Mouse (Mus musculus) cerebellum, adult 18-20 months (tissue): ENCODE measurements at regions not wholly inside any gene's neighbourhood (a gene's known extent, or its start where the extent isn't known, plus 50 kb on each side); places are given as distances from the start of the nearest gene placed in this dataset.
A peak's percentile ranks its signal among the peaks of the same experiment; 100 is the strongest.

Experiments
- DNase-seq, 2 experiments: peaks; one replicate each; pipeline ENCODE4 v3.0.0; 2021

DNA sequence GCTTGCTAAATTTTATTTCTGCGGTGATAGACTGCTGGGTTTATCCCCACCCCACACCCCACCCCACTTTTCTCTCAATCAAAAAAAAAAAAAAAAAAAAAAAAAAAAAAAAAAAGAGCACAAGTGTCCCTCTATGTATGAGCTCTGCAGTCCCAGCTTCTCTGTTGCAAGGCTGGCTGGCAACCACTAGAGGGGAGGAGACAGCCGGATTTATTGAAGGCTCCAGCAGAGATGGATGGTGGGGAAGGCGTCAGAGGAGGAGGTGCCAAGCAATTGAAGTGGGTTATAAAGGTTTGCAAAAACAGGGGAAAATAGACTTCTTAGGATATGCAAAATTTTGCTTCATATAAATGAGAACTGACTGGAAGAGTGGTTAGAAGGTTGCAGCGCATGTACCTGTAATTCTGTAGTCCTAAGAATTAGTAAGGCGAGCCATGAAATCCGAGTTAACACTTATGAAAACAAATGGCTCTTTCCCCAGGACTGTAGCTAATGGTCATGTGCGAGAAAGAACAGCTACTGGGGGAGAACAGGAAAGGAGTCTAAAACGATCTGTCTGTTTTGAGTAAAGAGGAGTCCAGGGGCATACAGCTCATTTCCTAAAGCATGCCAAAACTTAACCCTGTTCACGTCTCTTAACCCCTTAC lies 885.1 kb upstream of the Pou3f3 start:
- peak; percentile 7 to 18 for DNase-seq

GRCm38 (mm10) chr1:41811130-41811529 lies 884.4 kb upstream of the Pou3f3 start:
- DNase-seq: no peak

GRCm38 (mm10) chr1:41812071-41812470 lies 883.5 kb upstream of the Pou3f3 start:
- no peak for DNase-seq

GRCm38 (mm10) chr1:41814032-41815005 lies 881.2 kb upstream of the Pou3f3 start:
- DNase-seq: no peak

DNA sequence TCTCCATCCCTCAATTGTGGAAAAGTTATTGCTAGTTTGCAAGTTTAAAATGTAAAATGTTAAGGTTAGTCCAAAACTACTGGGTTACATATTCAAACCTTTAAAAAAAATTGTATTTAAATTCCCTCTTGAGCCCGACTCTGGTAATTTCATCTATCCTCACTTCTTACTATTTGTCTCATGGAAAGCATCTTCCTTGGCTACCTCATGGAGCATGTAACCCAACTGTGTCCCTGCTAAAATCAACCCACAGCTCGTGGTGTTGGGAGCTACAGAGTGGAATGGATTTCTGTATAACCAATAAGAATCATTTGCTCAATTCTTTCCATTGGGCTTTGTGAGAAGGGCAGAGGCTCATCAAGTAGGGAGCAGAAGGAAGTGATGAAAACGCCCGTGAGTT lies 880.5 kb upstream of the Pou3f3 start:
- no peak for DNase-seq

- DNase-seq: no peak
Measured at GRCm38 (mm10) chr1:41822742-41823141, 872.8 kb upstream of the Pou3f3 start.

- no peak for DNase-seq
Measured at GRCm38 (mm10) chr1:41825223-41825622, 870.3 kb upstream of the Pou3f3 start.

DNA sequence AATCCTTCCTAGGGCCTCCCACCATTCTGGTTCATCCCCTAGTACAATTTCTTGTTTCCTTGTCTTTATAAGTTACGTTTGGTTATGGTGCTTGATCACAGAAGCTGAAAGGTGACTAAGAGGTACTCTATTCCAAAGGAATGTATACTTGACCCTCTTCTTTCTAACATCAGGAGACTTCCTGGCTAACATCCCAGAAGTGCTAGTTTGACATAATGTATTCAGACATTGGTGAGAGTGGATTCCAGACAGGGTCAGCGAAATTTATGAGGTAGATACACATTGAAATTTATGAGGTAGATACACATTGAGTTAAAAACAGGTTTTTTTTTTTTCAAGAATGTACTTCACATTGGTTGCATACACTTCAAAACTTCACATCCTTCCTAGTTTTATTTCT lies 863.9 kb upstream of the Pou3f3 start:
- DNase-seq: no peak
